Mouse (Mus musculus) skeletal muscle tissue, adult 2 months (tissue): Measurements from ENCODE around the gene Cenpb.
"Not testable (repeated sequence)": the region's sequence is repeated elsewhere in the genome, so short reads cannot be mapped to it uniquely, and the experiment has no call there.

Experiments
- DNase-seq: peaks from one replicate; pipeline ENCODE4 v3.0.0-alpha.2; 2012; ENCODE audit warnings: low read depth, low spot score

Gene Cenpb

DNA sequence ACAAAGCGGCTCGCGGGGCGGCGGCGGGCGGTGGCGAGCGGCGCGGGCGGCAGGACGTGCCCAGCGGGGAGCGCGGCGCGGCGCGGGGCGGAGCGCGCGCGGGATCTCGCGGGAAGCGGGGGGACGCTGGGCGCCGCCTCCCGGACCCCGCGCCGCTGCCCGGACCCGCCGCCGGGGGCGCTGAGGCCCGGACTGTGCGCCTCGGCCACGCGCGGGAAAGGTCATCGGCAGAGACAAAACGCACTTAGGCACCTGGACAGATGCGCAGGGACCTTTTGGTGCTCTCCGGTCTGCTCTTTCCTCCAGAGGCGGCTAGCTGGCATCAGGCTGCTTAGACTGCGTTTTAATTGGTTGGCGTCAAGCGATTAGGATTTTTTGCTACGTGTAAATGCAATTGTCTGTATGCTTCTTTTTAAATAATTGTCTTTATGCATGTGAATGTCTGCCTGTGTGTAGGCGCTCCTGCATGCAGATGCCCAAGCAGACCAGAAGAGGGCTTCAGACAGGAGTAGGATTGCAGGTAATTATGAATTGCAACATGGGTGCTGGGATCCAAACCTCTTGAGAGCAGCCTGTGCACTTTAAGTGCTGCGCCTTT lies at the start of gene Cenpb:
TSS of gene Cenpb (minus strand) at position 78 of the 598 bp plus-strand sequence.
- peak; percentile 60 for DNase-seq

GRCm38 (mm10) chr2:131227243-131227642 lies 47.4 kb upstream of the Cenpb start:
- DNase-seq, result no peak

- not testable (repeated sequence) for DNase-seq
Measured at GRCm38 (mm10) chr2:131226669-131227068, 46.8 kb upstream of the Cenpb start.

DNA sequence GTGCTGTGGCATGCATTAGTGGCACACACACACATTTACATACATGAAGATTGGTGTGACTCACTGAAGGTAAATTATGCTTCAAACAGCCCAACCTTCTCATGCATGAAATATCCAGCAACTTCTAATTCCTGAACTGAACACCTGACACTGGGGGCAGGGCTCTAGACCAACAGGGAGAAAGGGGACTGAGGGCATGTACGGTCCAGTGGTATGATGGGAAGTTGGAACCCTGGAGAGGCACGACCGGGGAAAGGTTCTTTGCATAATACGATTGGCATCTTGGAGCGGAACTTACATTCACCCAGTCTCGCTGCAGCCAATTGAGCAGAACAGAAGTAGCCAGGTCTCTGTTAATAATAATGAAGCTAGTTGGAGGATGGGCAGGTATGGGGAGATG lies 45.3 kb upstream of the Cenpb start:
- no peak for DNase-seq

GRCm38 (mm10) chr2:131223569-131223968 lies 43.7 kb upstream of the Cenpb start:
- no peak for DNase-seq

- DNase-seq, result no peak
Measured at GRCm38 (mm10) chr2:131222562-131222961, 42.7 kb upstream of the Cenpb start.

DNA sequence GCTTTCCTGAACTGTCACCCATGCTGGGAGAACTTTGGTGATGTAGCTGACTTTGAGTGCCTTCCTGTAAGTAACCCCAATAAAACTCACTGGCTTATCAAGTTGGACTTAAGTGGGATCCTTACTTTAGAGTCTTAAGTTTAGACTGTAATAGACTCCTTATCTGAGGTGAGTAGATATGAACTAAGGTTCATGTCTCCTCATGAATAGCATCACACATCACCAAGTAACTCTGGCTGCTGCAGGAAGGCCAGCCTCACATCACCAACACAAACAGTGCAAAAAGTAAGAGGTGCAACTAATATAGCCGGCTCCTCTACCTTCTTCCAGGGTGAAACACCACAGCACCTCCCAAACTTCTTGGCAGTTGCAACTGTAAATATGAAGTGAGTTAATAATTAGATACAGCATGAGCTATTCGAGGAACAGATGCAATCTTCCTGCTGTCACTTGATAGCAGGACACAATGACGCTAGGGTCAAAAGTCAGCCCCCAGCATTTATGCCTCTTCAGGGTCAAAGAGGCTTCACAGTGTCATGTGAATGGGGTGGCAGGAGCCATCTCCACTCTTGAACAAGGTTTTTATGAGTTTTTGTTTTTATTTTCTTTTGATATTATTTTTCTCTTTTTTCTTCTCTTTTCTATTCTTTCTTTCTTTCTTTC lies 42.1 kb upstream of the Cenpb start:
- DNase-seq, result no peak

DNA sequence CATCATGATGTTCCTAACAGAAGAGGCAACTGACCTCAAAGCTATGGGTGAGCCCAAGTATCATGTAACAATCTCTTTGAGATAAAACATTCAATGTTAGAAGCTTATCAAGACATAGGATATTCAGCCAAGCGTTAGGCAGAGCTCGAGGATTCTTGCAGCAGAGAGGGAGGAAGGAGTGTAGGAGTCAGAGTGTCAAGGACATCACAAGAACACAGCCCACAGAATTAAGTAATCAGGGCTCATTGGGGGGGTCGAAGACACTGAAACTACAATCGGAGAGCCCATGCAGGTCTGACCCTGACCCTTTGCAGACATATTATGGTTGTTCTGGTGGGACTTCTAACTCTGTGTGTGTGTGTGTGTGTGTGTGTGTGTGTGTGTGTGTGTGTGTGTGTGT lies 40.2 kb upstream of the Cenpb start:
- DNase-seq, result no peak

DNA sequence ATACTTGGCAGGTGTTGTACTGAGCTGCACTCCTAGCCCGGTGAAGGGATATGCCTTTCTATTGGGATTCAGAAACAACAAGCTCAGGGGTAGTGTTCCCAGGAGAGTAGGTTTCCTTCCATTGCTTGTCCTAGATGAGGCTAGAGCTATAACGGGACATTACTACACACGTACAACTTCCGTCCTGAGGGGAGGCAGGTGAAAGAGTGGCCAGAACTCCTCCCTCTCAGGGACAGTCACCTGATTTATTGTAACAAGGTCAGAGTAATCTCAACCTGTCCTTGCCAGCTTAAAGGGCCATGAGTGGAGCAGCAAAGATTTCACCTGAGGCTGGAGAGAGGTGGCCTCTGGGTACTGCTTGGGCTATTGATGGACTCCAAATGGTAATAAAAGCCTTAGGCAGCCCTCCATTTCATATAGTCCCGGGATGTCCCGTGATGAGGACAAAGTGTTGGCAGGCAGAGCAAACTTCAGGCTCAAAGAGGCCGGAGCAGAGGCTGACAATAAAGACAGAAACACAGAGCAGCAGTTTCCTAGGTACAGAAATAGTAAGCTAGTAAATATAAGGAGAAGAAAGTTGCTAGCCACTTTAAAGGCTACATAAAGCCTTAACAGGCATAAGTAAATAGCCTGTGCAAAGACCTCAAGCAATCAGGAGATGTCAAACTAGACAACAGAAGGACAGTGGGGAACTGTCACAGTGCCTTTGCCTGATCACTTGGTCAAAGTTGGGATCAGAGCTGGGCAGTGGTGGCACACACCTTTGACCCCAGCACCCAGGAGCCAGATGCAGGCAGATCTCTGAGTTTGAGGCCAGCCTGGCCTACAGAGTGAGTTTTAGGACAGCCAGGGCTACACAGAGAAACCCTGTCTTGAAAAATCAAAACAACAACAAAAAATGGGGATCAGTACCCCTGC lies 36.3 kb upstream of the Cenpb start:
- DNase-seq, result peak; percentile 70

GRCm38 (mm10) chr2:131213773-131214172 lies 33.9 kb upstream of the Cenpb start:
- DNase-seq, result no peak

GRCm38 (mm10) chr2:131211026-131211615 lies 31.3 kb upstream of the Cenpb start:
- no peak for DNase-seq

DNA sequence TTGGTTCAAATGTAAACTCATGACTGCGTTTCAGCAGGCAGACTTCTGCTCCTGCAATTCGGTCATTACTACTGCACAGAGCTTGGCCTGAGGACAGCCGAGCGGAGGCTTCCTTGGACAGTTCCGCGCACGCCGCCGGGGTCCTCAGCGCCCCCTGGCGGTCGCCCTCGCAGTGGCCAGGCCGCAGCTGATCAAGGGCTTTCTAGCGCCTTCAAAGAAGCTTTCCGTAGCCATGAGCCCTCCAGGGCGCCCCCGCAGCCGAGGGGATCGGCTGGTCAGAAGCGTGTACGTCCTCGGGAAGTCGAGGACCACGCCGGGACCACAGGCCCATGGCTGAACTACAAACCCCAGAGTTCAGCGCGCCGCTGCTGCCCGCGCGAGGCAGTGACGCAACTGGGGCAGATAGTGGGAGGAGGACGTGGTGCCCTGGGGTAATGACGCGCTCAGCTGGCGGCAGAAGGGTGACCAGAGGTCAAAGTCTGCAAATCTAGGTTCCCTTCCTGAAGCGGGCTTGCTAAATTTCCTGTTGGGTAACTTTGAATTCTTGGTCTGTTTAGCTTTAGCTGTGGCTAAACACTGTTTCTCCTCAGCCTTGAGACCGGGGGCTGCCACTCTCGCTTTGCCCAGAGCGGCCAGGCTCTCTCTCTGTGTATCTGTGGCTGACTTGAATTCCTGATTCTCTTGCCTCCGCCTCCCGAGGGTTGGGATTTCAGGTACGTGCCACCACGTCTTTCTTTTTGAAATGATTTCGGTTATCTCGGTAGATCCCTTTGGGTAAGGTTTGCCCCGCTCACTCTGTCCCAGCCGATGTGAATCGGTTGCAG lies 30.3 kb upstream of the Cenpb start:
- DNase-seq, result peak; percentile 96

DNA sequence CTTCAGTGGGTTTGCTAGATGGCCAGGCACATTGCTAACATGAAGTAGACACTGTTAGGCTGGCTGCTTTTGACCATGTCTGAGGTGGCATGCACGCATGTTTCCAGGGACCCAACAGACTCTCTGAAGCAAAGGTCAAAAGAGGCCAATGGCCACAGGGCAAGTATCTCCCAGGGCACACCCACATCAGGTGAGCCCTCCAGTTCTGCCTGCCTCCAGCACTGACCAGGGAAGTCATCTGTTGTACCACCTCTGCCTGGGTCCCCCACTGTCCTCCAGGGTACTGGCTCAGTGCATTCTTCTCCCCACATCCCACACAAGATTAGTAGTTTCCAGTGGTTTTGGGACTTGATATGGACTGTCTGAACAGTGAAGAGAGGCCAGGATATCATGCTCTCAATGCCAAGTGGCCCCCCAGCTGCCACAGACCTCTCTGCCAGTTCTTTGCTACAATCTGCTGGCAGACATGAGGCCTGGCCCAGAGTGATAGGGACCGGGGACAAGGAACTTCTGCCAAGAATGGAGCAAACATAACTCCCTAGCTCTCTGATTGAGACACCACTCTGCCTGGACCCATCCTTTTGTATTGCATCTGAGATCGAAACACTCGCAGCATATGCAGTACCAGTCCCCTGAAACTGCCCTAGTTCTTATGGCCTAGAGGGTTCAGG lies 29.4 kb upstream of the Cenpb start:
- DNase-seq, result no peak

GRCm38 (mm10) chr2:131208356-131208755 lies 28.5 kb upstream of the Cenpb start:
- no peak for DNase-seq

DNA sequence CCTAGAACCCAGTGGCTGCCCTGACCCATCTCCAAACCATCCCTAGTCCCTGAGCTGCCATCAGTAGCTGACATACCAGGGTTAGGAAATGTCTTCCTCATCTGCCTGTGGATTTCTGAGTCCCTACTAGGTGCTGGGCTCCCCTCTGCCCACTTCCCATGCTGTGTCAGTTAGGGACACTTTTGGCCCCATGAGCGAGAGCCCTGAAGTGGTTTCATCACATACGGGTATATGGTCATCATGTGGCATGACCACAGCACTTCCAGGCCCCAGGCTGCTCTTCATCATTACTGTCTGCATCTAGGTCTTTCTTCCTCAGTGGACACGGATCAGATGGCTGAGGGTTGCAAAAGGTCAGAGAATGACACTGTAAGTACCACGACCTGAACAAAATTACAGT lies 26.9 kb upstream of the Cenpb start, which contains the start of gene Ap5s1:
TSS of gene Ap5s1 (plus strand) at position 301 of the 400 bp plus-strand sequence.
- no peak for DNase-seq

DNA sequence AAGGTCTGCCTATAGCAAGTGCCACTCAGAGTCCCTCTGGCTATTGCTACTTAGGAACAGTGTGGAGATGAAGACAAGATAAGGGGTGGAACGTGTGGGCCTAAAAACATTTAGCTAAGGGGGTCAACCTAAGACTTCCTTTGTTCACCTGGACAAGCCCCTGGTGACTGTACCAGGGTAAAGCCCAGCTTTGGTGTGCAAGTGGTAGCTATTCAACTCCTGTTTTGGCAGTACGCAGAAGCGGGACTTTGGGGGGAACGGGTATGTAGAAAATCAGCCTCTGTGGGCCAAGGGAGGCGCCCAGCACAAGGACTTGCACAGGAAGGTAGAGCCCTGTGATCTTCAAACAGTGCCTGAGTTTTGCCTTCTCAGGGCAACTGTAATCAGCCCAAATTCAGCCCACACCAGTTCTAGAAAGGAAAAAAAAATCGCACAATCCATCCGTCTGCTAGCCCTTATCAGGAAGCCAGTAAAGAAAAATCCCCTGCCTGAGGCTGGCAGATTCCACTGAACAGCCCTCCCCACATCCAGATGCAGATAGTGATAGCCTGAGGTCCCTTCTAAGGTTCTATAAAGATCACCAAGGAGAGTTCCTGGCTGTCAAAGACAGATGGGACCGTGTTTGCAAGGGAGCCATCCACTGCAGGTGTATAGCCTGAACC lies 25.8 kb upstream of the Cenpb start:
- DNase-seq, result no peak

DNA sequence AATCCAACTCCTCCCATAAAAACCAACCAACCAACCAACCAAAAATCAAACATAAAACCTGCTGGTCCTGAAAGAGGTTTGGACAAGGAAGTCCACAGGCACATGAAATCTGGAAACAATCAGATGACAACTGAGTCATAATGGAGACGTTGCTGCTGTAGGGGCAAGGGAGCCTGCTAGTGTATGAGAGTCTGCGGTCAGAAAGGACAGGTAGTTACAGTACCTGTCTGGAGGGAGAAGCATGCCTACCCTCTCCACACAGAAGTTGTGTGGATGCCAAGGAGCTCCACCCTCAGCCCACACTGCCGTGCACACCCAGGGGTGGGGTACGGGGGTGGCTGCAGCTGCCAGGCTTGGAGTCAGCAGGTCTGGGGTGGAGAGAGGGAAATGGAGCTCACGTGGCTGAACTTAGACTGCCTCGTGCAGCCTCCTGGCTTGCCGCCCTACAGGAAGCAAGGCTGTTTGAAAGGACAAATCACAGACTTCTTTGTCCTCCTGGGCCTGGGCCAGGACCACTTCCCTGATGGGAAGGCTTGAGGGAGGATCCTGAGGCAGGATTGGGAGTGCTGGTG lies 24.6 kb upstream of the Cenpb start:
- peak; percentile 99 for DNase-seq

GRCm38 (mm10) chr2:131203816-131204409 lies 24.0 kb upstream of the Cenpb start:
- no peak for DNase-seq

DNA sequence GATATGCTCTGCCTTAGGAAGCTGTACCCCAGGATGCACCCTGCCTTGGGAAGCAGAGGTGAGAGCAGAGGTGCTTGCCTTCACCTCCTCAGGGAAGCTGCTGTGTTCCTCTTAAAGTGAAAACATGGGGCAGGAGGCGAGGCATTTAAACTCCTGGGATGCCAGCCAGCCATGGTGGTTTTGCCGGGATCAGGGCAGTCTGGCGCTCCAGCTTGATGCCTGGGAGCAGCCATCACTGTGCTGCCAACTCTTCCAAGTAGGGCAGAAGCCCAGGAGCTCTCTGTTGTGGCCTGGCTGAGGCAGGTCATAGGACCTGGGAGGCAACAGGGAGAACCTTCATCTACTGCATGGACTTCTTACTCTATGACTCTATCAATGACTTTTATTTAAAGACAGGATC lies 21.4 kb upstream of the Cenpb start:
- DNase-seq, result no peak
